Mouse (Mus musculus) olfactory bulb, adult 2 months (tissue): Measurements from ENCODE around the gene Hnf4a.

Experiments used
- CTCF ChIP-seq: fragments of 200-500 bp; IDR thresholded peaks from 2 replicates; pipeline ENCODE4 v1.5.1; 2012; ENCODE audit warnings: low read depth, mild to moderate bottlenecking, low read length, moderate library complexity; ENCODE audit not compliant: insufficient read depth
- POLR2A ChIP-seq: fragments of 200-500 bp; IDR thresholded peaks from 2 replicates; pipeline ENCODE4 v1.6.1; 2012; ENCODE audit warnings: mild to moderate bottlenecking, low read depth, low read length, moderate library complexity; ENCODE audit not compliant: insufficient read depth

DNA sequence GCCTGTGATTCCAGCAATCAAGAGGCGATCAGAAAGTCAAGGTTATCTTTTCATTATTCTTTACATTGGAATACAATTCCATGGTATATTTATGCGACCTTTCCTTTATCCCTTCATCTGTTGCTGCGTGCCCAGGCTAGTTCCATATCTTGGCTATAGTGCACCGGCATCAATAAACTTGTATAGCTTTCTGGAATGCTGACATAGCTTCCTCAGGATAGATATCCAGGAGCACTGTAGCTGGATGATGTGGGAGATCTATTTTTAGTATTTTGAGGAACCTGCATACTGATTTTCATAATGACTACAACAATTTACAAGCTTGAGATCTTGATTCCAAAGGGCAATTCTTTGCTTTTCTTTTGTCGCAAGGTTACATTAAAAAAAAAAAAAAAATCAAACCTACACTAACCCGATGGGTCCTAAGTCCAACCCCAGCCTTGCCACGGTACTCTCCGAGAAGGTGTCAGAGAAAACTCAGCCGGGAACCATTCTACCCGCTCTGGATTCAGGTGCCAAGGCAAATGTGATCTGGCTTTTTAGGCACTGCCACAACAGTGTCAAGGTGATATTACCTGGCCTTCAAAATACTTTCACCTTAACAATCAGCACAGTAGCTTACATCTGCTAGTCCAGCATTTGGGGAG lies 87.2 kb downstream of the Hnf4a start:
- no peak for TF ChIP-seq POLR2A
- no peak for TF ChIP-seq CTCF
